Mouse (Mus musculus) c-Kit-negative CD71-positive TER-119-positive erythroid progenitor cells, embryonic 14.5 days (primary cell): ENCODE data around the gene March10.
A peak's percentile ranks its signal among the peaks of the same experiment; 100 is the strongest.

Source experiments
- DNase-seq: peaks from one replicate; pipeline ENCODE4 v3.0.0-alpha.2; 2013; ENCODE audit warnings: low read depth, low spot score

March10 gene

GRCm38 (mm10) chr11:105352954-105353890, 103.3 kb downstream of the March10 start:
- no peak for DNase-seq

GRCm38 (mm10) chr11:105352152-105352551, 104.4 kb downstream of the March10 start:
- DNase-seq = no peak

GRCm38 (mm10) chr11:105350643-105351042, 105.9 kb downstream of the March10 start:
- DNase-seq = no peak

- no peak for DNase-seq
Observed at GRCm38 (mm10) chr11:105349780-105350324, 106.7 kb downstream of the March10 start.

- no peak for DNase-seq
Observed at GRCm38 (mm10) chr11:105348495-105348982, 108.0 kb downstream of the March10 start.

GRCm38 (mm10) chr11:105347162-105348161, 109.1 kb downstream of the March10 start:
- DNase-seq = peak; percentile 62

GRCm38 (mm10) chr11:105345284-105345683, 111.3 kb downstream of the March10 start:
- no peak for DNase-seq

GRCm38 (mm10) chr11:105338596-105339390, 117.7 kb downstream of the March10 start:
- no peak for DNase-seq

- DNase-seq = no peak
Observed at GRCm38 (mm10) chr11:105333867-105334670, 122.5 kb downstream of the March10 start.

- DNase-seq = no peak
Observed at GRCm38 (mm10) chr11:105332468-105332867, 124.1 kb downstream of the March10 start.

- DNase-seq = no peak
Observed at GRCm38 (mm10) chr11:105331732-105332131, 124.8 kb downstream of the March10 start.

GRCm38 (mm10) chr11:105331129-105331528, 125.4 kb downstream of the March10 start:
- DNase-seq = no peak

GRCm38 (mm10) chr11:105329962-105330361, 126.6 kb downstream of the March10 start:
- DNase-seq = no peak

- DNase-seq = no peak
Observed at GRCm38 (mm10) chr11:105327101-105327500, 129.4 kb downstream of the March10 start.

GRCm38 (mm10) chr11:105323530-105323929, 133.0 kb downstream of the March10 start:
- DNase-seq = no peak

GRCm38 (mm10) chr11:105321090-105321489, 135.4 kb downstream of the March10 start:
- DNase-seq = no peak

GRCm38 (mm10) chr11:105317769-105318168, 138.8 kb downstream of the March10 start:
- no peak for DNase-seq

- no peak for DNase-seq
Observed at GRCm38 (mm10) chr11:105316121-105316520, 140.4 kb downstream of the March10 start.

- DNase-seq = no peak
Observed at GRCm38 (mm10) chr11:105315296-105315695, 141.2 kb downstream of the March10 start.

- no peak for DNase-seq
Observed at GRCm38 (mm10) chr11:105313633-105314014, 142.9 kb downstream of the March10 start.
